Mouse (Mus musculus): Measurements from ENCODE around the gene Gm20388. TPM values are rescaled to one million over a fixed set of nuclear protein-coding genes. Genes with fewer than 3 reads are reported as not detected.

The Gm20388 gene
- polyA plus RNA-seq, 1 experiment from 2014 or later = 7.4 TPM

DNA sequence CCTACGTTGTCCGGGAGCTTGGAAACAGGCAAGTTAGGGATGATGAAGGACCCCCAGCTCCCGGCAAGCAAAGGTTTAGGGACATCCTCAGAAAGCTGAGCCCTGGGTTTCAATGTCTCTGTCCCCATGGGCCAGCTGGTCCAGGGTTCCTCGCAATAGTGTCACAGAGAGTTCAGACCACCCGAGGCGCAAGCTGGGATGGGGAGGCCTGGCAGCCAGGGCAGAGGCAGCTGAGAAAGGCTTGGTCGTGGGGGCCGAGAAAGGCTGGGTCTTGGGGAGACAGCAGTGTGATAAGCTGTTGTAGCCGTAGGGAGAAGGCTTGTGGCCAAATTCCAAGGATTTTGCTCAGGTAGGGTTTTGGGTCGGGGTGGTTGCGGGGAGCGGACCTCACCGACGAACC is 949.2 kb downstream of the Gm20388 start:
- Histone ChIP-seq H3K4me1 (0 out of 2 replicates have a peak, but pooled peaks cover 7% of the 10 kb centered on the region), H3K27me3 (peaks cover 38% of the 10 kb centered on the region), H3K27ac (no peak overlapping the region), H3K9ac (no peak overlapping the region), H3K4me2 (no peak overlapping the region), H3K9me3 (replicated peaks) (no peaks in the 10 kb centered on the region), H3K36me3 (no peaks in the 10 kb centered on the region), H3K4me3 (replicated peaks) (no peak overlapping the region)
- WGBS = 79% methylated on average over 14 of the region's 14 CpGs
- ATAC-seq (replicated peaks; ENCODE audit: low FRiP score) = no peak

DNA sequence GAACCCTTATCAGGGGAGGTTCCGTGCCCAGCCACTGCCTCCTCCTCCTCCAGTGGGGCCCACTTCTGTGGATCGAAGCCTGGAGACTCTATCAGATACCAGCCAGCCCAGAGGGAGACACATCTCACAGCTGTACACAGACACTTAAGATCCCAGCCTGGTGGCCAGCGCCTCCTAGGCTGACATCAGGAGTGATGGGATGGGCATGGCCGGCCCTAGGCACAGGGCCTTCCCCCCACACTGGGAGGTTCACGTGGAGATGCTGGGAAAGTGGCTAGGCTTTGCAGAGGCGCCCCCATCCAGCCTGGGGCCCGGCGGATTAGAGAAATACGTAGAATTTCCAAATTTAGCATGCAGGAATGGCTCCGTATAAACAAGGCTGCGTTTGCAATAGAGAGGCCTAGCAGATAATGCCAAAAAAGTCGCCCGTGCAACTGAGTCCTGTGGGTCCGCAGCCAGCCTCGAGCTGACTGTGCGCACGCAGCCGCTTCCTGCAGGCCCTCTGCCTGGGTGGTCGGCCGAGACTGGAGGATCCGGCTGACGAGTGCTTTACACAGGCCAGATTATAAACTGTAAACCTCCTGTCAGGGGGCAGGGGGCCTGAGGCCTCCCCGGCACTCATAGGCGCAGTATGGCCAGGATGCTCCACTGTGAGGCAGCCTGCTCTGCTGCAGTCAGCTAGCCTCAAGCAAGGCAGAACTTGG is 949.9 kb downstream of the Gm20388 start:
- Histone ChIP-seq H3K4me1 (0 out of 2 replicates have a peak, but pooled peaks cover 7% of the 10 kb centered on the region), H3K9ac (no peak overlapping the region), H3K36me3 (no peaks in the 10 kb centered on the region), H3K4me3 (replicated peaks) (no peak overlapping the region), H3K9me3 (replicated peaks) (no peaks in the 10 kb centered on the region), H3K27me3 (peaks cover 36% of the 10 kb centered on the region), H3K4me2 (no peak overlapping the region), H3K27ac (peak overlapping the region; percentile 20; the same call in 1 of the 2 replicates)
- 53% methylated on average over 24 of the region's 24 CpGs for WGBS
- ATAC-seq (replicated peaks; ENCODE audit: low FRiP score) = no peak; the same call in 1 of the 2 replicates

DNA sequence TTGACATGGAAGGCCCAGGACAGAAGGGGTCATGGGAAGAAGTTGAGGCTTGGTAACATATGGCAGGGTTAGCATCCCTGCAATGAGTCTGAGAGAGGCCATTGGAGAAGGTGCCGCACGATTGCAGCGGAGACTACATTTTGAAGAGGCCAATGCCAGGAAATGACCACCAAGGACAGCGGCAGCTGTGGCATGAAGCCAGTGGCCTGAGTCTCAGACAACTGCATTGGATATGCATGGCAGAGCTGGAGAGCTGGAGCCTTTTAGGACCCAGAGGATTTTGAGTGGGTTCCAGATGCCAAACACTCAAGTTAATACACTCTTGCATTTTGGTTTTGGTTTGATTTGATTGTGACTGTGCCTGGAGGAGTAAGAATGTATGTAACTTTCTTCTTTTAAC is 953.0 kb downstream of the Gm20388 start:
- no peak overlapping the region for H3K4me2 ChIP-seq
- 67% methylated on average over 4 of the region's 4 CpGs for WGBS
- no peak overlapping the region for H3K9ac ChIP-seq

DNA sequence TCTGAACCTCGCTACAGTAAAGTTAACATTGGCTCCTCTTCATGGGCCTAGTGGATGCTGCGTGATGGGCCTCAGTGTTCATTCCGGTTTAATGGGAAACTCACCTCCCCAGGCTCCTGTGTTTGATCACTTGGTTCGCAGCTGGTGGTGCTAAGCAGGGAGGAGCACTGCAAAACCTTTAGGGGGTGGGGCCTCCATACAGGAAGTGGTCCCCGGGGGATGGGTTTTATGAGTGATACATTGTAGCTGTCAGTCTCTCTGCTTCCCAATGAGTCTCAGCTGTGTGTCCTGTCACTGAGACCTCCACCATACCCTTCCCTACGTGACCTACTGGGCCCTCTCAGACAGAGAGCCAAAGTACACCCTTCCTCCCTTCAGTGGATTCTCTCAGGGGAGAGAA is 956.7 kb downstream of the Gm20388 start:
- WGBS = 46% methylated on average over 6 of the region's 6 CpGs
- Histone ChIP-seq H3K36me3 (no peaks in the 10 kb centered on the region), H3K4me1 (peaks cover 12% of the 10 kb centered on the region; the same call in 1 of the 2 replicates), H3K9me3 (replicated peaks) (no peaks in the 10 kb centered on the region), H3K27me3 (peaks cover 22% of the 10 kb centered on the region), H3K9ac (no peak overlapping the region), H3K4me2 (no peak overlapping the region), H3K4me3 (replicated peaks) (no peak overlapping the region), H3K27ac (no peak overlapping the region)
- peak; percentile 46; the same call in 1 of the 2 replicates for ATAC-seq (replicated peaks; ENCODE audit: low FRiP score)

More for the DNA sequence above, 953.0 kb downstream of the Gm20388 start:
- Histone ChIP-seq H3K4me3 (replicated peaks) (no peak overlapping the region), H3K36me3 (no peaks in the 10 kb centered on the region), H3K4me1 (peaks cover 19% of the 10 kb centered on the region; the same call in 1 of the 2 replicates), H3K9me3 (replicated peaks) (no peaks in the 10 kb centered on the region), H3K27me3 (peaks cover 18% of the 10 kb centered on the region), H3K27ac (no peak overlapping the region)
- no peak for ATAC-seq (replicated peaks; ENCODE audit: low FRiP score)

DNA sequence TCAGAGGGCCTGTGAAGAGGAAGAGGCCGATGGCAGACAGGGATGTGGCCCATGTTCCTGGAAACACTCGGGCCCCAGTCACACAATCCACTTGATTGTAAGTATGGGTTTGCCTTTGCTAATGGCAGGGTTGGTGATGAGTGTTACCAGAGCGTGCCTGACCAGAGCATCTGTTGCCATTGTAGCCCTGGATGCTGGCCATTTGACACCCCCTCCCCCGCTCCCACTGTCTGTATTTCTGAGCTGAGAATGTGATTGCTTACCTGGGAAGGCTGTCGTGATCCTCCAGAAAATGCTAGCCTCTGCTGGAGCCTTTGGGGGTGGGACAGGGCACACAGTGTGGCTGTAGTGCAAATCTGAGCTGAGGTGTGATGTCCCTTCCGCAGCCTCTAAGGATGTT is 962.0 kb downstream of the Gm20388 start:
- no peak overlapping the region for H3K27ac ChIP-seq
- H3K9ac ChIP-seq = no peak overlapping the region
- 75% methylated on average over 6 of the region's 6 CpGs for WGBS

DNA sequence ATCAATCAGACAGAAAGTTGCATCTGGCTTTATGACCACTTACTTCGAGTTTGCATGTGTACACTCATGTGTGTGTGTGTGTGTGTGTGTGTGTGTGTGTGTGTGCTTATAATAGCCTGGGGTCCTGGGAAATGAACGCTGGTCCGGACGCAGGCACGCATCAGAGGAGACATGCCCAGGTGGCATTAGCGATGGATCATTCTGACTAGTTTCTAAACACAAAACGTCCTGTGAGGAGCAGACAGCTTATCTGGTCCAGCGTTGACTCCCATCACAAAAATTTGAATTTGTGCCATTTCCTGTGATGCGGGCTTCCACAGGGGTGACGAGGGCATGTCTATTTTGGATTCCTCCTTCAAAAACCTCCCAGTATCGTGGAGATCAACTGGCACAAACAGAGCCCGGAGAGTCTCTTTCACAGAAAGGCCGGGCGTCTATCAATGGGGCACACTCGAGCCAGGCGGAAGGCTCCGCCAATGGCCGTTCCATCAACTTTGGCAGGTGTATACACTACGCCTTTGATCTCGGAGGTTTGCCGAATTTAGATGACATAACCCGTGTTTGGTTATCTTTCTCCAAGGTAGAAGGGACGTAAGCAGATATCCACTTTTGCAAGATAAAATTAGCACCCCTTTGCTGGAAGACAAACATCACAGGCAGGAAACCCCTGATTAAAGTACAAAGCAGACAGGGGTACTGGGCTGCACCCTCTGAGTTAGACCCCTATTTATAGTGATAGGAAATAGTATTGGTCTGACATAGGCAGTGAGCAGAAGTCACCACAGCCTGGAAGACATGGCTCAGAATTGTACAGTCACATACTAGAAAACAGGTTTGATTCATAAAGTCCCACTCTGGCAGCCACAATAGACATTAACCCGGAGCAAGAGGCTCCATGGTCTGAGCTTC is 965.6 kb downstream of the Gm20388 start:
- Histone ChIP-seq H3K9ac (no peak overlapping the region), H3K27me3 (peaks cover 78% of the 10 kb centered on the region), H3K36me3 (no peaks in the 10 kb centered on the region), H3K27ac (no peak overlapping the region), H3K9me3 (replicated peaks) (no peaks in the 10 kb centered on the region), H3K4me2 (no peak overlapping the region), H3K4me1 (no peaks in the 10 kb centered on the region), H3K4me3 (replicated peaks) (no peak overlapping the region)
- WGBS = 76% methylated on average over 24 of the region's 24 CpGs
- ATAC-seq (replicated peaks; ENCODE audit: low FRiP score) = no peak

More for the DNA sequence above, 962.0 kb downstream of the Gm20388 start:
- no peak overlapping the region for H3K4me3 ChIP-seq (replicated peaks)
- H3K9me3 ChIP-seq (replicated peaks) = no peaks in the 10 kb centered on the region
- no peaks in the 10 kb centered on the region for H3K36me3 ChIP-seq
- no peak overlapping the region for H3K4me2 ChIP-seq
- no peaks in the 10 kb centered on the region for H3K4me1 ChIP-seq
- H3K27me3 ChIP-seq = peaks cover 58% of the 10 kb centered on the region
- no peak for ATAC-seq (replicated peaks; ENCODE audit: low FRiP score)

DNA sequence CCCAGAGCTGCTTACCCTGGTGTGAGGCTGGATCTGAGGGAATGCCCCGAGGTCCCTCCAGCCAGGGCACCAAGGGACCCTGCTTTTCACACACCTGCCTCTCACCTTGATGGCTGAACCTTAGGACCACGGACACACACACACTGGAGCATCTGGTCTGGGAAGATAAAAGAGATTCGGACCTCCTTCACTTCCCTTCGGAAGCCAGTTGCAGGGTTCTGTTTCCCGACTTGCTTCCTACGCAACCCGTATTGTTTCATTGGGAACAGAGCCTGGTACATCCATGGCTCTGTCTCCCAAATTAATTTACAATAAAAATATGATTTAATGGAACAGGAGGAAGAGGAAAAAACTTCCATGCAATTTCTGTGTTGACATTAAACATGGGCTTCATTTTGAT is 966.4 kb downstream of the Gm20388 start:
- 83% methylated on average over 7 of the region's 7 CpGs for WGBS

DNA sequence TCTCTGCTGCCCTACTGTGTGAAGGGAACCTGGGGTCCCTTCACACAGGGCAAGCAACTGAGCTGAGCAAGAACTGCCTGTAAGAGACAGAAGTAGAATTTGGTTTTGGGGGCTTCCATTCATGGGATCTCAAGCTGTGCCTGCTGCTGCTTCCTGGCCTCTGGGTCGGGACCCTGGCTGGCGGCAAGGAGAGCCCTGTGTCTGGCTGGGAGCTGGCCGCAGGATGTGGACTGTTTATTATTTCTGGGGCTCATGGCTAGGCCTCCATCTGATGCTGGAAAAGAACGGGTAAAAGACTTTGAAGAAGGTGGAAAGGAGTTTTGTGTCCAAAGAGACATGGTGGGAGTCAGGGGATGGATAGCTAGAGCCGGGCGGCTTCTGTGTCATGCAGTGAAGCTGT is 969.3 kb downstream of the Gm20388 start:
- H3K4me1 ChIP-seq = peaks cover 9% of the 10 kb centered on the region
- no peak overlapping the region for H3K4me3 ChIP-seq (replicated peaks)
- WGBS = 47% methylated on average over 6 of the region's 6 CpGs
- H3K27me3 ChIP-seq = peaks cover 96% of the 10 kb centered on the region
- H3K9me3 ChIP-seq (replicated peaks) = no peaks in the 10 kb centered on the region
- H3K4me2 ChIP-seq = no peak overlapping the region
- no peak overlapping the region for H3K9ac ChIP-seq
- H3K36me3 ChIP-seq = no peaks in the 10 kb centered on the region
- ATAC-seq (replicated peaks; ENCODE audit: low FRiP score) = no peak
- no peak overlapping the region for H3K27ac ChIP-seq

More for the DNA sequence above, 966.4 kb downstream of the Gm20388 start:
- H3K9ac ChIP-seq = no peak overlapping the region
- no peaks in the 10 kb centered on the region for H3K9me3 ChIP-seq (replicated peaks)
- peaks cover 85% of the 10 kb centered on the region for H3K27me3 ChIP-seq
- ATAC-seq (replicated peaks; ENCODE audit: low FRiP score) = no peak
- no peaks in the 10 kb centered on the region for H3K36me3 ChIP-seq
- no peaks in the 10 kb centered on the region for H3K4me1 ChIP-seq
- H3K4me2 ChIP-seq = no peak overlapping the region
- H3K27ac ChIP-seq = no peak overlapping the region
- H3K4me3 ChIP-seq (replicated peaks) = no peak overlapping the region

DNA sequence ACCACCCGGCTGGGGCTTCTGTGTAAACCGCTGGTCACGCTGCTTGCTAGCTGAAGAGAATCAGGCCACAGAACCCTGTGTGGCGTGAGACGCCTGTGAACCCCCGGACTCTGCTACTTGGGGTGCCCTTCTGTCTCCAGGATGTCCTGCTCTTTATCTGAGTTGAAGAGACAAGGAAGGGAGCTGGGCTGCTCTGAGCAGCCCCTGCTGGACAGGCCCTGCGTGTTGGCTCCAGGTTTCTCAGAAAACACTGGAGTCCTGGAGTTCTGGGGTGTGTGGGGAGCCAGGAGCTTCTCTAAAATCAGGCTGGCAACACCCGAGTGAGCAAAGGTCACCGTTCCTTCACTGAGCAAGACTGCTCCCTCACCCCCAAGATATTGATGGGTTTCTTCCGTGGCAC is 971.0 kb downstream of the Gm20388 start:
- Histone ChIP-seq H3K9ac (no peak overlapping the region), H3K27ac (no peak overlapping the region), H3K4me1 (peaks cover 11% of the 10 kb centered on the region), H3K36me3 (no peaks in the 10 kb centered on the region), H3K27me3 (peaks cover 97% of the 10 kb centered on the region), H3K9me3 (replicated peaks) (no peaks in the 10 kb centered on the region), H3K4me3 (replicated peaks) (no peak overlapping the region), H3K4me2 (no peak overlapping the region)
- ATAC-seq (replicated peaks; ENCODE audit: low FRiP score) = no peak
- WGBS = 79% methylated on average over 10 of the region's 10 CpGs

DNA sequence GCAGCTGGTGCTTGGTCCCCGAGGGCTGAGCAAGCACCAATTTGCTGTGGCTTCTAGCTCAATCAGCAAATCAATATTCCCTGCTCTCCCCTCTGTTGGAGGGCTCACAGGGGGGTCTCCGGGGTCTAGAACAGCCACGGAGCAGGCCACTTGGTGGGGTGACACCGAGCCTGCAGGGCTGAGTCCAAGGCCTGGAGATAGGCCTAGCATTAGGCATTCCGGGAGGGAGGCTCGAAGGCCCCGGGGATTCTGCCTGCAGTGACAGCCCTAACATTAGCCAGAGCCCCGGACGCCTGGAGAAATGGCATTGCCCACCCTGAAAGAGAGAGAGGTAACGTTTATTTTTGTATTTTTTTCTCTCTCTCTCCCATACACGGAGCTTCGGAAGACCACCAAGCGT is 972.0 kb downstream of the Gm20388 start:
- Histone ChIP-seq H3K4me2 (no peak overlapping the region), H3K27me3 (peaks cover 99% of the 10 kb centered on the region), H3K27ac (no peak overlapping the region), H3K4me3 (replicated peaks) (no peak overlapping the region), H3K9ac (no peak overlapping the region), H3K9me3 (replicated peaks) (no peaks in the 10 kb centered on the region), H3K36me3 (no peaks in the 10 kb centered on the region), H3K4me1 (peaks cover 11% of the 10 kb centered on the region)
- ATAC-seq (replicated peaks; ENCODE audit: low FRiP score) = no peak
- 25% methylated on average over 13 of the region's 13 CpGs for WGBS

DNA sequence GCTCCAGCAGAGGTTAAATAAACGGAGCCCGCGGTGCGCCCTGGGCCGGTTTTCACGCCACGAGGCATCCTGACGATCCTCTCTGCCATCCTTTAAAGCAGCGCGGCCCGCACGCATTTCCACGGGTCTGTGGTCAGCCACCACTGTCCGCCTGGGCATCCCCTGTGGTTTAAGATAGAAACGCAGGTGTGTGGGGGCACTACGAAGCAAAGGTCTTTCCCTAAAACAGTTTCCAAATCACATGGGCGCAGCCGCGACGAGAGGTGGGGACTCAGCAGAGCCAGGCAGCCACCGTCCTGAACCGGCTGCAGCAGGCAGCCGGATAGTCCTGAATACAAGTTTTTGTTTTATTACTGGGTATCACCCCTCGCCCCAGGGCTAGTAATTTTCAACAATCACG is 972.7 kb downstream of the Gm20388 start:
- WGBS = 4% methylated on average over 25 of the region's 25 CpGs
- no peaks in the 10 kb centered on the region for H3K9me3 ChIP-seq (replicated peaks)

DNA sequence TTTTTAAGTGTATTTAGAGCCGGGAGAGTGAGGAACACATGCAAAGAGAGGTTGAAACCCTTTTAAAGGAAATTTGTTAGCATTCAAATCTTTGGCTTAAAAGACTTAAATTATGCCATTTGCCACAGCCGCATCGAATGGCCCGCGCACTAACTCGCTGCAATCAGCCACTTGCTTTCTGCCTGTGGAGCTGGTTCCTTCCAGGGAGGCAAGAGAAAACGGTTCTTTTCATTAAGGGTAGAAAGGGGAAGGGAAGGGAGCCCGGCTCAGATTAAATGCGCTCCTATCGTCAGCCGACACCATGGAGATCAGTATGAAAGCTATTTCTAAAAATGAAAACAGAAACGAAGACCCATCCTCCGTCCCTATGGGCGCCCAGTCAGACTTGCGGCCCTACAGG is 973.2 kb downstream of the Gm20388 start:
- Histone ChIP-seq H3K9ac (no peak overlapping the region), H3K36me3 (no peaks in the 10 kb centered on the region), H3K9me3 (replicated peaks) (no peaks in the 10 kb centered on the region), H3K27me3 (peaks cover 99% of the 10 kb centered on the region), H3K4me2 (no peak overlapping the region), H3K4me3 (replicated peaks) (no peak overlapping the region), H3K27ac (no peak overlapping the region), H3K4me1 (peaks cover 11% of the 10 kb centered on the region)
- ATAC-seq (replicated peaks; ENCODE audit: low FRiP score) = no peak
- 8% methylated on average over 15 of the region's 15 CpGs for WGBS

More for the DNA sequence above, 972.7 kb downstream of the Gm20388 start:
- no peak overlapping the region for H3K9ac ChIP-seq
- H3K27me3 ChIP-seq = peaks cover 99% of the 10 kb centered on the region
- ATAC-seq (replicated peaks; ENCODE audit: low FRiP score) = no peak
- no peak overlapping the region for H3K4me2 ChIP-seq
- H3K27ac ChIP-seq = no peak overlapping the region
- no peak overlapping the region for H3K4me3 ChIP-seq (replicated peaks)
- H3K4me1 ChIP-seq = peaks cover 11% of the 10 kb centered on the region
- no peaks in the 10 kb centered on the region for H3K36me3 ChIP-seq
